Comparison of ENCODE assay signal across 18 mouse cellular contexts in the genomic region with DNA sequence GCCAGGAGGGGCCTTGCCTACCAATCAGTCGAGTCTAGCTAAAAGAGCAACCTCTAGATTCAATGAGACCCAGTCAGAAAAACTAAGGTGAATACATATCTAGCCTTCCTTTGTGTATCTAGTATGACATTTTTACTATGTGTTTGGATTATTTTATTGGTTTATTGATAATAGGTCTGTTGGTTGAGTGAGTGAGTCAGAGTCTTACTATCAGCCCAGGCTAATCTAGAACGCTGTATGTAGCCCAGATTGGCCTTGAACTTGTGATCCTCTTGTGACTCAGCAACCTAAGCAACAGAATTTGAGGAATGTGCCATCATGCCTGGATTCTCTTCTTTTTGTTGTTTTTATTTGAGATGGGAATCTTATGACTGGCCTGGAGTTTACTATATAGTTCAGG.
"Had no signal": no experiment of that assay in that cellular context is flagged by ENCODE, and none has a peak within 500 bp of the region (broad histone marks: within the 10 kb centered on the region; RNA-seq: fewer than 3 reads in every experiment).

No protein-coding gene starts in this region.

- ATAC-seq: liver, embryonic 12.5 days; midbrain, embryonic 13.5 days had no signal

- H3K4me1 ChIP-seq: liver, embryonic 12.5 days; liver, embryonic 15.5 days; lung, embryonic 15.5 days; megakaryocyte, embryonic 14.5 days had no signal

- H3K27ac ChIP-seq: kidney, postnatal 0 days; layer of hippocampus, adult 2 months; limb, embryonic 10.5 days; limb, embryonic 13.5 days; liver, embryonic 12.5 days; liver, embryonic 15.5 days; lung, embryonic 15.5 days; midbrain, embryonic 10.5 days; midbrain, embryonic 13.5 days had no signal

- H3K27me3 ChIP-seq: limb, embryonic 13.5 days; liver, embryonic 15.5 days; lung, embryonic 15.5 days; midbrain, embryonic 13.5 days had no signal

- DNase-seq: kidney, adult 2 months; kidney, postnatal 25 days; liver; lung, adult 18-20 months; lung, postnatal 10 days; lung, postnatal 36 days; thymus, adult 18-20 months; thymus, postnatal 36 days had no signal

- H3K4me2 ChIP-seq: limb, embryonic 13.5 days; liver, embryonic 12.5 days; liver, embryonic 15.5 days; lung, embryonic 15.5 days; midbrain, embryonic 13.5 days had no signal

- H3K9ac ChIP-seq: limb, embryonic 13.5 days; liver, embryonic 12.5 days; liver, embryonic 15.5 days; lung, embryonic 15.5 days; midbrain, embryonic 13.5 days had no signal

- H3K9me3 ChIP-seq: limb, embryonic 10.5 days; limb, embryonic 13.5 days; liver, embryonic 12.5 days; liver, embryonic 15.5 days; lung, embryonic 15.5 days; midbrain, embryonic 13.5 days had no signal

- H3K4me3 ChIP-seq: layer of hippocampus, adult 2 months; limb, embryonic 10.5 days; limb, embryonic 13.5 days; liver, embryonic 12.5 days; liver, embryonic 15.5 days; lung, embryonic 15.5 days; megakaryocyte, embryonic 14.5 days; midbrain, embryonic 10.5 days; midbrain, embryonic 13.5 days had no signal

- H3K36me3 ChIP-seq: limb, embryonic 10.5 days; limb, embryonic 13.5 days; liver, embryonic 12.5 days; liver, embryonic 15.5 days; lung, embryonic 15.5 days; midbrain, embryonic 10.5 days; midbrain, embryonic 13.5 days had no signal
